Mouse (Mus musculus): ENCODE measurements around the gene Pin4. TPM values are rescaled to one million over a fixed set of nuclear protein-coding genes. Genes with fewer than 3 reads are reported as not detected.

Pin4 gene
- polyA plus RNA-seq, 1 experiment from 2014 or later, result 51.4 TPM

DNA sequence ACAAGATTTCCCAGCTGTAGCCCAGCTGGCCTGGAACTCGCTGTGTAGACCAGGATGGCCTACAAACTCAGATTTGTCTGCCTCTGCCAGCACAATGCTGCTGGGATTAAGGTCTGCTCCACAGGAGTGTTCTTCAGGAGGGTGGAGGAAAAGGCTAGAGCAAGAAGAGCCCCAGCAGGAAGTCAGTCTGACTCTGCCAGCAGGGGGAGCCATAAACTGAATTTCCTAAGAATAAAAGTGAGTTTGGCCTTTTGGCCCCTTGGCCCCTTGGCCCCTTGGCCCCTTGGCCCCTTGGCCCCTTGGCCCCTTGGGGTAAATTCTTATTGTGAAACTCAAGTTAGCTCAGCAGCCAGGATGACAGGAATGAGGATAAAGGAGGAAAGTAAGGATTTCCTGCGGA lies 40.5 kb downstream of the Pin4 start:
- H3K27ac ChIP-seq, result no peak overlapping the region
- H3K4me3 ChIP-seq (replicated peaks), result no peak overlapping the region
- H3K36me3 ChIP-seq, result no peaks in the 10 kb centered on the region
- peaks cover 12% of the 10 kb centered on the region for H3K4me1 ChIP-seq (replicated peaks)
- H3K9me3 ChIP-seq (replicated peaks), result no peaks in the 10 kb centered on the region
- H3K9ac ChIP-seq, result no peak overlapping the region
- H3K4me2 ChIP-seq, result no peak overlapping the region
- WGBS (ENCODE audit: insufficient replicate concordance), result 59% methylated on average over 2 of the region's 2 CpGs
- ATAC-seq (ENCODE audit: low read depth), result no peak
- H3K27me3 ChIP-seq, result no peaks in the 10 kb centered on the region
- DNase-seq, result peak; percentile 20

- Histone ChIP-seq H3K4me1 (replicated peaks) (peaks cover 8% of the 10 kb centered on the region), H3K36me3 (no peaks in the 10 kb centered on the region), H3K4me3 (replicated peaks) (no peak overlapping the region), H3K9me3 (replicated peaks) (no peaks in the 10 kb centered on the region), H3K27me3 (no peaks in the 10 kb centered on the region), H3K4me2 (no peak overlapping the region), H3K9ac (no peak overlapping the region), H3K27ac (no peak overlapping the region)
- DNase-seq (no peak), ATAC-seq (ENCODE audit: low read depth) (no peak)
- WGBS (ENCODE audit: insufficient replicate concordance), result 57% methylated on average over 2 of the region's 2 CpGs
Measured at GRCm38 (mm10) chrX:102160528-102160927, 41.3 kb downstream of the Pin4 start.

GRCm38 (mm10) chrX:102163096-102163495 lies 43.8 kb downstream of the Pin4 start:
- H3K27ac ChIP-seq, result no peak overlapping the region
- no peak for ATAC-seq (ENCODE audit: low read depth)
- no peaks in the 10 kb centered on the region for H3K27me3 ChIP-seq
- no peak overlapping the region for H3K9ac ChIP-seq
- 0 out of 2 replicates have a peak, but pooled peaks cover under 1% of the 10 kb centered on the region for H3K4me1 ChIP-seq (replicated peaks)
- no peak overlapping the region for H3K4me3 ChIP-seq (replicated peaks)
- H3K9me3 ChIP-seq (replicated peaks), result no peaks in the 10 kb centered on the region
- no peaks in the 10 kb centered on the region for H3K36me3 ChIP-seq
- no peak overlapping the region for H3K4me2 ChIP-seq
- DNase-seq, result no peak
- WGBS (ENCODE audit: insufficient replicate concordance), result 27% methylated on average over 2 of the region's 2 CpGs

DNA sequence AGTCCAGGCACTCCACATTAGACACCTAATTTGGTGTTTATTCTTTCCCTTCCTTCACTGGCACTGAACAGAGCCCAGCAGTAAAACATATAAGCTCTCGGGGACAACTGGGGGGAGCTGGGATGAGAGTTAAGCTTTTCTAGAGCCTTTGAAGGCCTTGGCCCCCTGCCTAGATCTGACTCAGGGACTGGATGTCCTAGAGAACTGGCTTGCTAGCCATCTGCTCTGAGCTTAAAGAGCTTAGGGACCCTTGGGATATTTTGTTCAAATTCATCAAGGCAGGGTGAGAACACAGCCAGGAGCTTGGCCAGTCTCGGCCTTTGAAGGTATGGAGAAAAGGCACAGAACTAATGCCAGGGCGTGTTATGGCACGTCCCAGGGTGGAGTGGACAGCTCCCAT lies 44.3 kb downstream of the Pin4 start:
- 68% methylated on average over 4 of the region's 4 CpGs for WGBS (ENCODE audit: insufficient replicate concordance)
- H3K27ac ChIP-seq, result no peak overlapping the region
- H3K4me1 ChIP-seq (replicated peaks), result no peaks in the 10 kb centered on the region
- no peak for DNase-seq
- no peak overlapping the region for H3K4me3 ChIP-seq (replicated peaks)
- H3K36me3 ChIP-seq, result no peaks in the 10 kb centered on the region
- ATAC-seq (ENCODE audit: low read depth), result no peak
- no peak overlapping the region for H3K4me2 ChIP-seq
- no peak overlapping the region for H3K9ac ChIP-seq
- no peaks in the 10 kb centered on the region for H3K27me3 ChIP-seq
- no peaks in the 10 kb centered on the region for H3K9me3 ChIP-seq (replicated peaks)

- H3K9me3 ChIP-seq (replicated peaks), result no peaks in the 10 kb centered on the region
- no peaks in the 10 kb centered on the region for H3K36me3 ChIP-seq
- no peak overlapping the region for H3K9ac ChIP-seq
- 58% methylated on average over 5 of the region's 5 CpGs for WGBS (ENCODE audit: insufficient replicate concordance)
- H3K27me3 ChIP-seq, result peaks cover 2% of the 10 kb centered on the region; the same call in 1 of the 2 replicates
- ATAC-seq (ENCODE audit: low read depth) (no peak), DNase-seq (no peak)
- H3K4me2 ChIP-seq, result no peak overlapping the region
- H3K27ac ChIP-seq, result no peak overlapping the region
- H3K4me1 ChIP-seq (replicated peaks), result peaks cover 10% of the 10 kb centered on the region; the same call in 1 of the 2 replicates
- H3K4me3 ChIP-seq (replicated peaks), result no peak overlapping the region
Measured at GRCm38 (mm10) chrX:102166521-102166920, 47.3 kb downstream of the Pin4 start.

GRCm38 (mm10) chrX:102166986-102167385 lies 47.7 kb downstream of the Pin4 start:
- no peak overlapping the region for H3K4me3 ChIP-seq (replicated peaks)
- H3K4me1 ChIP-seq (replicated peaks), result peaks cover 10% of the 10 kb centered on the region; the same call in 1 of the 2 replicates
- ATAC-seq (ENCODE audit: low read depth) (no peak), DNase-seq (no peak)
- H3K36me3 ChIP-seq, result no peaks in the 10 kb centered on the region
- H3K4me2 ChIP-seq, result no peak overlapping the region
- peaks cover 2% of the 10 kb centered on the region; the same call in 1 of the 2 replicates for H3K27me3 ChIP-seq
- no peak overlapping the region for H3K27ac ChIP-seq
- H3K9ac ChIP-seq, result no peak overlapping the region
- H3K9me3 ChIP-seq (replicated peaks), result no peaks in the 10 kb centered on the region
- WGBS (ENCODE audit: insufficient replicate concordance), result 40% methylated on average over 6 of the region's 6 CpGs

GRCm38 (mm10) chrX:102169724-102170123 lies 50.5 kb downstream of the Pin4 start:
- no peak for ATAC-seq (ENCODE audit: low read depth)
- H3K9ac ChIP-seq, result no peak overlapping the region
- no peak overlapping the region for H3K4me2 ChIP-seq
- no peak overlapping the region for H3K4me3 ChIP-seq (replicated peaks)
- no peaks in the 10 kb centered on the region for H3K36me3 ChIP-seq
- peaks cover 2% of the 10 kb centered on the region; the same call in 1 of the 2 replicates for H3K27me3 ChIP-seq
- no peaks in the 10 kb centered on the region for H3K9me3 ChIP-seq (replicated peaks)
- H3K27ac ChIP-seq, result no peak overlapping the region
- no peak for DNase-seq
- WGBS (ENCODE audit: insufficient replicate concordance), result 64% methylated on average over 1 of the region's 1 CpGs
- H3K4me1 ChIP-seq (replicated peaks), result peaks cover 10% of the 10 kb centered on the region; the same call in 1 of the 2 replicates

- ATAC-seq (ENCODE audit: low read depth), result no peak
Measured at GRCm38 (mm10) chrX:102170135-102170534, 50.9 kb downstream of the Pin4 start.

GRCm38 (mm10) chrX:102170900-102171299 lies 51.7 kb downstream of the Pin4 start:
- H3K27me3 ChIP-seq, result peaks cover 2% of the 10 kb centered on the region; the same call in 1 of the 2 replicates
- no peak overlapping the region for H3K4me3 ChIP-seq (replicated peaks)
- DNase-seq (peak; percentile 26), ATAC-seq (ENCODE audit: low read depth) (peak; percentile 89)
- H3K9ac ChIP-seq, result no peak overlapping the region; the same call in 1 of the 2 replicates
- no peaks in the 10 kb centered on the region for H3K36me3 ChIP-seq
- peak overlapping the region; percentile 45; the same call in 1 of the 2 replicates for H3K27ac ChIP-seq
- peaks cover 10% of the 10 kb centered on the region; the same call in 1 of the 2 replicates for H3K4me1 ChIP-seq (replicated peaks)
- no peaks in the 10 kb centered on the region for H3K9me3 ChIP-seq (replicated peaks)
- no peak overlapping the region for H3K4me2 ChIP-seq
- WGBS (ENCODE audit: insufficient replicate concordance), result 13% methylated on average over 3 of the region's 3 CpGs

More at GRCm38 (mm10) chrX:102170135-102170534, 50.9 kb downstream of the Pin4 start:
- no peaks in the 10 kb centered on the region for H3K9me3 ChIP-seq (replicated peaks)
- no peak overlapping the region for H3K4me2 ChIP-seq
- H3K27me3 ChIP-seq, result peaks cover 2% of the 10 kb centered on the region; the same call in 1 of the 2 replicates
- H3K36me3 ChIP-seq, result no peaks in the 10 kb centered on the region
- H3K9ac ChIP-seq, result no peak overlapping the region; the same call in 1 of the 2 replicates
- peaks cover 10% of the 10 kb centered on the region; the same call in 1 of the 2 replicates for H3K4me1 ChIP-seq (replicated peaks)
- peak overlapping the region; percentile 45; the same call in 1 of the 2 replicates for H3K27ac ChIP-seq
- WGBS (ENCODE audit: insufficient replicate concordance), result 39% methylated on average over 3 of the region's 3 CpGs
- no peak for DNase-seq
- H3K4me3 ChIP-seq (replicated peaks), result no peak overlapping the region

DNA sequence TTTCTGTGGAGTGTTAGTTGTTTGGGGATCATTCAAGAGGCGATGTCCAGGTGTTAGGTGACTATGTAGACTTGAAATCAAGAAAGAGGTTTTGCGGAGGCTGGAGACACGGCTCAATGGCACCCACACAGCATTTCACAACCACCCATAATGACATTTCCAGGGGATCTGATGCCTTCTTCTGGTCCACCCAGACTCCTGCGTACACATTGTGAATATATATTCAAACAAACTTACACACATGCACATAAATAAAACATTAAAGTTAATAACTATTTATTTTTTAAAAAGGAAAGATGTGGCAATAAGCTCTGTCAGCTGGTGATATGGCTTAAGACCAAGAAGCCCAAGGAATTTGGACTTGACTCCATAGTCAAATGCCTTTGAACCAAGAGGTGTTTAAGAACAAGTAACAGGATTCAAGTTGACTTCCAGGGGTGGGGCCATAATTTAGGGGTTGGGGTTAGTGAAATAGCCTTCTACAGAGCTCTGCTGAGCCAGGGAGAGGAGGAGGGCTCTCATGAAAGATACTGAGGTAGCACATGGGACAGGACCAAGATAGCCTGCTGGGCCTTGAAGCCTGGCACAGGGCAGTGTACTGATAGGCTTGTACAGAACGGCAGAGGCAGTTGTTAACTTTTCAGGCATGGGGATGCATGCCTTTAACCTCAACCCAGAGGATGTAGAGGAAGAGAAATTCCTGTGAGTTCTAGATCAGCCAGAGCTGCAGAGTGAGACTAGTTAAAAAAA lies 56.5 kb downstream of the Pin4 start:
- DNase-seq (no peak), ATAC-seq (ENCODE audit: low read depth) (peak; percentile 68; the same call in 1 of the 2 replicates)
- no peak overlapping the region for H3K9ac ChIP-seq
- no peaks in the 10 kb centered on the region for H3K27me3 ChIP-seq
- peaks cover 11% of the 10 kb centered on the region for H3K4me1 ChIP-seq (replicated peaks)
- WGBS (ENCODE audit: insufficient replicate concordance), result 73% methylated on average over 5 of the region's 5 CpGs
- no peak overlapping the region for H3K27ac ChIP-seq
- H3K9me3 ChIP-seq (replicated peaks), result no peaks in the 10 kb centered on the region
- no peak overlapping the region for H3K4me2 ChIP-seq
- no peaks in the 10 kb centered on the region for H3K36me3 ChIP-seq
- H3K4me3 ChIP-seq (replicated peaks), result no peak overlapping the region

Data from liver, embryonic 13.5 days (tissue).